Mouse (Mus musculus): ENCODE measurements around the gene Fscn2. TPM values are rescaled to one million over a fixed set of nuclear protein-coding genes. Genes with fewer than 3 reads are reported as not detected.
"Not testable (repeated sequence)": the region's sequence is repeated elsewhere in the genome, so short reads cannot be mapped to it uniquely, and the experiment has no call there.

The Fscn2 gene
- total and polyA plus RNA-seq, 3 experiments: not detected

GRCm38 (mm10) chr11:120405867-120406266, 44.5 kb downstream of the Fscn2 start:
- Histone ChIP-seq H3K79me2 (replicated peaks; ENCODE audit: control insufficient read depth, extremely low read depth, insufficient read depth, poor library complexity, severe bottlenecking) (0 out of 2 replicates have a peak, but pooled peaks cover 3% of the 10 kb centered on the region), H3K36me3 (replicated peaks in 1 of 2; ENCODE audit: control insufficient read depth in 1 of 2, insufficient read depth in 1 of 2, low read length in 1 of 2) (peaks cover 77 to 97% of the 10 kb centered on the region in 2 experiments), H3K4me1 (ENCODE audit: control insufficient read depth in 1 of 2, insufficient read depth in 2 of 2) (peaks cover 5 to 26% of the 10 kb centered on the region in 2 experiments), H3K4me3 (replicated peaks in 1 of 3; ENCODE audit: low read depth in 2 of 3, low read length in 2 of 3, poor library complexity in 1 of 3) (no peak overlapping the region), H3K9ac (ENCODE audit: insufficient read depth, low read depth) (no peak overlapping the region), H3K27ac (ENCODE audit: insufficient read depth, low read depth) (no peak overlapping the region), H3K27me3 (replicated peaks) (no peaks in the 10 kb centered on the region), H3K4me2 (ENCODE audit: insufficient read depth, low read depth, poor library complexity, severe bottlenecking) (no peak overlapping the region), H3K9me3 (replicated peaks; ENCODE audit: low read length) (no peaks in the 10 kb centered on the region)
- no peak for TF ChIP-seq CHD1 (IDR thresholded peaks at IDR 0.05; ENCODE audit: low read depth, low read length)
- no peak for TF ChIP-seq ZNF384 (IDR thresholded peaks at IDR 0.05; ENCODE audit: low read depth, low read length)
- no peak for TF ChIP-seq ZMIZ1 (IDR thresholded peaks at IDR 0.05; ENCODE audit: low read depth, low read length)
- TF ChIP-seq USF2 (conservative IDR thresholded peaks at IDR 0.05; ENCODE audit: low read depth, low read length): no peak
- in situ Hi-C loops (cut with MboI; ENCODE audit: low pct_ligation_motif_present, low pct_unique_long_range_greater_than_20kb, low sequenced_read_pairs): no loop called here
- DNase-seq (ENCODE audit: extremely low read depth): no peak
- dilution Hi-C loops (cut with MboI; ENCODE audit: extremely low pct_ligation_motif_present, extremely low pct_unique_long_range_greater_than_20kb, low sequenced_read_pairs): no loop called here

- Histone ChIP-seq H3K4me3 (replicated peaks in 1 of 3; ENCODE audit: low read depth in 2 of 3, low read length in 2 of 3, poor library complexity in 1 of 3) (no peak overlapping the region), H3K9ac (ENCODE audit: insufficient read depth, low read depth) (no peak overlapping the region), H3K4me1 (ENCODE audit: control insufficient read depth in 1 of 2, insufficient read depth in 2 of 2) (peaks cover 5 to 26% of the 10 kb centered on the region in 2 experiments), H3K9me3 (replicated peaks; ENCODE audit: low read length) (no peaks in the 10 kb centered on the region), H3K27me3 (replicated peaks) (no peaks in the 10 kb centered on the region), H3K27ac (ENCODE audit: insufficient read depth, low read depth) (no peak overlapping the region), H3K36me3 (replicated peaks in 1 of 2; ENCODE audit: control insufficient read depth in 1 of 2, insufficient read depth in 1 of 2, low read length in 1 of 2) (peaks cover 78 to 97% of the 10 kb centered on the region in 2 experiments), H3K79me2 (replicated peaks; ENCODE audit: control insufficient read depth, extremely low read depth, insufficient read depth, poor library complexity, severe bottlenecking) (0 out of 2 replicates have a peak, but pooled peaks cover 3% of the 10 kb centered on the region), H3K4me2 (ENCODE audit: insufficient read depth, low read depth, poor library complexity, severe bottlenecking) (no peak overlapping the region)
- no peak for DNase-seq (ENCODE audit: extremely low read depth)
- in situ Hi-C loops (cut with MboI; ENCODE audit: low pct_ligation_motif_present, low pct_unique_long_range_greater_than_20kb, low sequenced_read_pairs) (no loop called here), dilution Hi-C loops (cut with MboI; ENCODE audit: extremely low pct_ligation_motif_present, extremely low pct_unique_long_range_greater_than_20kb, low sequenced_read_pairs) (no loop called here)
- no peak for TF ChIP-seq EP300 (IDR thresholded peaks at IDR 0.05; ENCODE audit: low read length)
- peak; percentile 83 for TF ChIP-seq BHLHE40 (IDR thresholded peaks at IDR 0.05; ENCODE audit: low read depth, low read length)
Measured at GRCm38 (mm10) chr11:120406445-120406844, 45.1 kb downstream of the Fscn2 start.

GRCm38 (mm10) chr11:120413621-120414020, 52.3 kb downstream of the Fscn2 start:
- H3K4me1 ChIP-seq (ENCODE audit: control insufficient read depth in 1 of 2, insufficient read depth in 2 of 2); in situ Hi-C loops (cut with MboI; ENCODE audit: low pct_ligation_motif_present, low pct_unique_long_range_greater_than_20kb, low sequenced_read_pairs); H3K27ac ChIP-seq (ENCODE audit: insufficient read depth, low read depth); H3K79me2 ChIP-seq (replicated peaks; ENCODE audit: control insufficient read depth, extremely low read depth, insufficient read depth, poor library complexity, severe bottlenecking); H3K9ac ChIP-seq (ENCODE audit: insufficient read depth, low read depth); H3K4me2 ChIP-seq (ENCODE audit: insufficient read depth, low read depth, poor library complexity, severe bottlenecking); DNase-seq (ENCODE audit: extremely low read depth); H3K27me3 ChIP-seq (replicated peaks); H3K4me3 ChIP-seq (replicated peaks in 1 of 3; ENCODE audit: low read depth in 2 of 3, low read length in 2 of 3, poor library complexity in 1 of 3); H3K9me3 ChIP-seq (replicated peaks; ENCODE audit: low read length); dilution Hi-C loops (cut with MboI; ENCODE audit: extremely low pct_ligation_motif_present, extremely low pct_unique_long_range_greater_than_20kb, low sequenced_read_pairs): not testable (repeated sequence)
- H3K36me3 ChIP-seq (replicated peaks in 1 of 2; ENCODE audit: control insufficient read depth in 1 of 2, insufficient read depth in 1 of 2, low read length in 1 of 2): peaks cover 78 to 95% of the 10 kb centered on the region in 2 experiments
- TF ChIP-seq ZNF384 (IDR thresholded peaks at IDR 0.05; ENCODE audit: low read depth, low read length) (peak; percentile 62; the same call in 1 of the 2 replicates), CTCF (conservative IDR thresholded peaks at IDR 0.05 in 1 of 2, IDR thresholded peaks at IDR 0.05 in 1 of 2; ENCODE audit: low read depth in 2 of 2, low read length in 2 of 2) (peak; percentile 4 to 16; a peak in 1 of 4 replicates)

Other genes starting within 250 kb of the Fscn2 start
- 86.2 and 97.6 TPM in 2 replicates for gene Slc38a10, start 210.2 kb upstream of the Fscn2 start, total RNA-seq (2012; rRNA removed)
- 42.8 and 47.1 TPM in 2 replicates for gene Slc38a10, start 210.2 kb upstream of the Fscn2 start, total RNA-seq (2014; rRNA removed)
- gene Slc38a10, start 210.2 kb upstream of the Fscn2 start, polyA plus RNA-seq (2012; ENCODE audit: insufficient read length, low read depth): 75.6 and 83.7 TPM in 2 replicates
- gene Bahcc1, start 128.6 kb upstream of the Fscn2 start, total RNA-seq (2012; rRNA removed): 0.04 TPM in 2 replicates
- not detected in 2 replicates for gene Bahcc1, start 128.6 kb upstream of the Fscn2 start, total RNA-seq (2014; rRNA removed)
- not detected in 2 replicates for gene Bahcc1, start 128.6 kb upstream of the Fscn2 start, polyA plus RNA-seq (2012; ENCODE audit: insufficient read length, low read depth)
- 1,832 and 2,176 TPM in 2 replicates for gene Actg1, start 13.0 kb upstream of the Fscn2 start, total RNA-seq (2012; rRNA removed)
- 2,424 and 2,484 TPM in 2 replicates for gene Actg1, start 13.0 kb upstream of the Fscn2 start, total RNA-seq (2014; rRNA removed)
- 3,554 and 4,362 TPM in 2 replicates for gene Actg1, start 13.0 kb upstream of the Fscn2 start, polyA plus RNA-seq (2012; ENCODE audit: insufficient read length, low read depth)
- 17.7 and 19.6 TPM in 2 replicates for gene Faap100, start 17.2 kb downstream of the Fscn2 start, total RNA-seq (2012; rRNA removed)
- gene Faap100, start 17.2 kb downstream of the Fscn2 start, total RNA-seq (2014; rRNA removed): 6.6 and 7.7 TPM in 2 replicates
- 13.1 and 14.3 TPM in 2 replicates for gene Faap100, start 17.2 kb downstream of the Fscn2 start, polyA plus RNA-seq (2012; ENCODE audit: insufficient read length, low read depth)
- gene Nploc4, start 76.2 kb downstream of the Fscn2 start, total RNA-seq (2012; rRNA removed): 50.4 and 67.4 TPM in 2 replicates
- 38.3 and 40.6 TPM in 2 replicates for gene Nploc4, start 76.2 kb downstream of the Fscn2 start, total RNA-seq (2014; rRNA removed)
- gene Nploc4, start 76.2 kb downstream of the Fscn2 start, polyA plus RNA-seq (2012; ENCODE audit: insufficient read length, low read depth): 97.8 and 115 TPM in 2 replicates
- 0.08 TPM in 1 of 2 replicates, not detected in the other for gene Tspan10, start 81.1 kb downstream of the Fscn2 start, total RNA-seq (2012; rRNA removed)
- 0.30 TPM in 1 of 2 replicates, not detected in the other for gene Tspan10, start 81.1 kb downstream of the Fscn2 start, total RNA-seq (2014; rRNA removed)
- 0.25 and 0.31 TPM in 2 replicates for gene Tspan10, start 81.1 kb downstream of the Fscn2 start, polyA plus RNA-seq (2012; ENCODE audit: insufficient read length, low read depth)
- 0.34 TPM in 2 replicates for gene Pde6g, start 92.0 kb downstream of the Fscn2 start, total RNA-seq (2012; rRNA removed)
- 0.41 TPM in 1 of 2 replicates, not detected in the other for gene Pde6g, start 92.0 kb downstream of the Fscn2 start, total RNA-seq (2014; rRNA removed)
- gene Pde6g, start 92.0 kb downstream of the Fscn2 start, polyA plus RNA-seq (2012; ENCODE audit: insufficient read length, low read depth): 0.31 and 0.34 TPM in 2 replicates
- 18.7 and 31.4 TPM in 2 replicates for gene Oxld1, start 96.5 kb downstream of the Fscn2 start, total RNA-seq (2012; rRNA removed)
- 17.6 and 20.3 TPM in 2 replicates for gene Oxld1, start 96.5 kb downstream of the Fscn2 start, total RNA-seq (2014; rRNA removed)
- gene Oxld1, start 96.5 kb downstream of the Fscn2 start, polyA plus RNA-seq (2012; ENCODE audit: insufficient read length, low read depth): 10.4 and 12.2 TPM in 2 replicates
- gene Ccdc137, start 96.6 kb downstream of the Fscn2 start, total RNA-seq (2012; rRNA removed): 30.1 and 43.9 TPM in 2 replicates
- gene Ccdc137, start 96.6 kb downstream of the Fscn2 start, total RNA-seq (2014; rRNA removed): 54.6 and 61.1 TPM in 2 replicates
- 70.4 and 104 TPM in 2 replicates for gene Ccdc137, start 96.6 kb downstream of the Fscn2 start, polyA plus RNA-seq (2012; ENCODE audit: insufficient read length, low read depth)
- gene Arl16, start 106.1 kb downstream of the Fscn2 start, total RNA-seq (2012; rRNA removed): 24.8 and 26.1 TPM in 2 replicates
- gene Arl16, start 106.1 kb downstream of the Fscn2 start, total RNA-seq (2014; rRNA removed): 34.6 and 42.6 TPM in 2 replicates
- 19.8 and 22.8 TPM in 2 replicates for gene Arl16, start 106.1 kb downstream of the Fscn2 start, polyA plus RNA-seq (2012; ENCODE audit: insufficient read length, low read depth)
- gene Mrpl12, start 123.1 kb downstream of the Fscn2 start, total RNA-seq (2012; rRNA removed): 267 and 336 TPM in 2 replicates
- 47.5 and 60.3 TPM in 2 replicates for gene Mrpl12, start 123.1 kb downstream of the Fscn2 start, total RNA-seq (2014; rRNA removed)
- 341 and 363 TPM in 2 replicates for gene Mrpl12, start 123.1 kb downstream of the Fscn2 start, polyA plus RNA-seq (2012; ENCODE audit: insufficient read length, low read depth)
- gene Slc25a10, start 130.3 kb downstream of the Fscn2 start, total RNA-seq (2012; rRNA removed): 32.9 and 48.5 TPM in 2 replicates
- gene Slc25a10, start 130.3 kb downstream of the Fscn2 start, total RNA-seq (2014; rRNA removed): 29.5 and 34.6 TPM in 2 replicates
- gene Slc25a10, start 130.3 kb downstream of the Fscn2 start, polyA plus RNA-seq (2012; ENCODE audit: insufficient read length, low read depth): 43.4 and 45.9 TPM in 2 replicates
- gene Gcgr, start 169.2 kb downstream of the Fscn2 start, total RNA-seq (2012; rRNA removed): 0.13 TPM in 1 of 2 replicates, not detected in the other
- gene Gcgr, start 169.2 kb downstream of the Fscn2 start, total RNA-seq (2014; rRNA removed): 0.09 and 0.16 TPM in 2 replicates
- 0.20 TPM in 1 of 2 replicates, not detected in the other for gene Gcgr, start 169.2 kb downstream of the Fscn2 start, polyA plus RNA-seq (2012; ENCODE audit: insufficient read length, low read depth)
- 25.8 and 39.6 TPM in 2 replicates for gene Mcrip1, start 188.2 kb downstream of the Fscn2 start, total RNA-seq (2012; rRNA removed)
- 37.6 and 46.2 TPM in 2 replicates for gene Mcrip1, start 188.2 kb downstream of the Fscn2 start, total RNA-seq (2014; rRNA removed)
- gene Mcrip1, start 188.2 kb downstream of the Fscn2 start, polyA plus RNA-seq (2012; ENCODE audit: insufficient read length, low read depth): 60.2 and 66.5 TPM in 2 replicates
- gene Ppp1r27, start 189.6 kb downstream of the Fscn2 start, total RNA-seq (2012; rRNA removed): not detected in 2 replicates
- gene Ppp1r27, start 189.6 kb downstream of the Fscn2 start, total RNA-seq (2014; rRNA removed): not detected in 2 replicates
- gene Ppp1r27, start 189.6 kb downstream of the Fscn2 start, polyA plus RNA-seq (2012; ENCODE audit: insufficient read length, low read depth): not detected in 2 replicates
- gene P4hb, start 211.7 kb downstream of the Fscn2 start, total RNA-seq (2012; rRNA removed): 531 and 594 TPM in 2 replicates
- 453 and 486 TPM in 2 replicates for gene P4hb, start 211.7 kb downstream of the Fscn2 start, total RNA-seq (2014; rRNA removed)
- gene P4hb, start 211.7 kb downstream of the Fscn2 start, polyA plus RNA-seq (2012; ENCODE audit: insufficient read length, low read depth): 644 and 662 TPM in 2 replicates
- gene Arhgdia, start 220.1 kb downstream of the Fscn2 start, total RNA-seq (2012; rRNA removed): 417 and 467 TPM in 2 replicates
- gene Arhgdia, start 220.1 kb downstream of the Fscn2 start, total RNA-seq (2014; rRNA removed): 126 and 172 TPM in 2 replicates
- 957 and 958 TPM in 2 replicates for gene Arhgdia, start 220.1 kb downstream of the Fscn2 start, polyA plus RNA-seq (2012; ENCODE audit: insufficient read length, low read depth)
- gene Alyref, start 236.8 kb downstream of the Fscn2 start, total RNA-seq (2012; rRNA removed): 582 and 793 TPM in 2 replicates
- 358 and 361 TPM in 2 replicates for gene Alyref, start 236.8 kb downstream of the Fscn2 start, total RNA-seq (2014; rRNA removed)
- gene Alyref, start 236.8 kb downstream of the Fscn2 start, polyA plus RNA-seq (2012; ENCODE audit: insufficient read length, low read depth): 444 and 451 TPM in 2 replicates
- gene Anapc11, start 236.9 kb downstream of the Fscn2 start, total RNA-seq (2012; rRNA removed): 108 and 114 TPM in 2 replicates
- 51.7 and 57.0 TPM in 2 replicates for gene Anapc11, start 236.9 kb downstream of the Fscn2 start, total RNA-seq (2014; rRNA removed)
- gene Anapc11, start 236.9 kb downstream of the Fscn2 start, polyA plus RNA-seq (2012; ENCODE audit: insufficient read length, low read depth): 142 and 145 TPM in 2 replicates
- gene Npb, start 246.9 kb downstream of the Fscn2 start, total RNA-seq (2012; rRNA removed): 0.55 TPM in 1 of 2 replicates, not detected in the other
- gene Npb, start 246.9 kb downstream of the Fscn2 start, total RNA-seq (2014; rRNA removed): not detected in 2 replicates
- gene Npb, start 246.9 kb downstream of the Fscn2 start, polyA plus RNA-seq (2012; ENCODE audit: insufficient read length, low read depth): 1.0 and 1.3 TPM in 2 replicates